Mouse (Mus musculus) 3T3-L1 (cell line): ENCODE measurements around the gene Ppp1r14c.
"Not testable (repeated sequence)": the region's sequence is repeated elsewhere in the genome, so short reads cannot be mapped to it uniquely, and the experiment has no call there.

Source experiments
- DNase-seq: peaks from one replicate; pipeline ENCODE4 v3.0.0-alpha.2; 2015; ENCODE audit warnings: low read depth, low spot score

The Ppp1r14c gene

GRCm38 (mm10) chr10:3402284-3402683 is 36.4 kb downstream of the Ppp1r14c start:
- no peak for DNase-seq

GRCm38 (mm10) chr10:3403416-3404137 is 37.7 kb downstream of the Ppp1r14c start:
- DNase-seq = no peak

- no peak for DNase-seq
These were observed 38.5 kb downstream of the Ppp1r14c start for GRCm38 (mm10) chr10:3404362-3404761.

GRCm38 (mm10) chr10:3406280-3406679 is 40.4 kb downstream of the Ppp1r14c start:
- no peak for DNase-seq

- DNase-seq = no peak
These were observed 42.3 kb downstream of the Ppp1r14c start for GRCm38 (mm10) chr10:3408036-3408661.

- no peak for DNase-seq
These were observed 42.8 kb downstream of the Ppp1r14c start for GRCm38 (mm10) chr10:3408699-3409098.

- no peak for DNase-seq
These were observed 45.4 kb downstream of the Ppp1r14c start for GRCm38 (mm10) chr10:3411222-3411621.

- DNase-seq = no peak
These were observed 45.8 kb downstream of the Ppp1r14c start for GRCm38 (mm10) chr10:3411639-3412038.

GRCm38 (mm10) chr10:3414813-3415212 is 49.0 kb downstream of the Ppp1r14c start:
- no peak for DNase-seq

GRCm38 (mm10) chr10:3416565-3416964 is 50.7 kb downstream of the Ppp1r14c start:
- DNase-seq = no peak

GRCm38 (mm10) chr10:3417408-3417807 is 51.6 kb downstream of the Ppp1r14c start:
- no peak for DNase-seq

GRCm38 (mm10) chr10:3424016-3424415 is 58.2 kb downstream of the Ppp1r14c start:
- DNase-seq = no peak

- peak; percentile 10 for DNase-seq
These were observed 62.0 kb downstream of the Ppp1r14c start for GRCm38 (mm10) chr10:3427689-3428399.

- DNase-seq = no peak
These were observed 69.1 kb downstream of the Ppp1r14c start for GRCm38 (mm10) chr10:3434848-3435474.

GRCm38 (mm10) chr10:3440722-3441471 is 75.0 kb downstream of the Ppp1r14c start:
- no peak for DNase-seq

- not testable (repeated sequence) for DNase-seq
These were observed 80.9 kb downstream of the Ppp1r14c start for GRCm38 (mm10) chr10:3446748-3447147.

GRCm38 (mm10) chr10:3448699-3449098 is 82.8 kb downstream of the Ppp1r14c start:
- no peak for DNase-seq

- no peak for DNase-seq
These were observed 86.1 kb downstream of the Ppp1r14c start for GRCm38 (mm10) chr10:3451930-3452329.

- DNase-seq = no peak
These were observed 87.1 kb downstream of the Ppp1r14c start for GRCm38 (mm10) chr10:3452822-3453475.

GRCm38 (mm10) chr10:3458686-3459085 is 92.8 kb downstream of the Ppp1r14c start:
- no peak for DNase-seq

GRCm38 (mm10) chr10:3460841-3461240 is 95.0 kb downstream of the Ppp1r14c start:
- DNase-seq = no peak
